Comparison of ENCODE assay signal across 9 mouse cellular contexts in genomic region chr15:81392997-81393396, GRCm38 (mm10). TPM values are rescaled to one million over a fixed set of nuclear protein-coding genes. Genes with fewer than 3 reads are reported as not detected.
A peak's percentile ranks its signal among the peaks of the same experiment; 100 is the strongest.
DNase-seq lines count a peak whose midpoint lies in the region; ATAC-seq and TF ChIP-seq lines count a peak whose summit lies in the region.
"Had no signal": no experiment of that assay in that cellular context is flagged by ENCODE, and none has a peak within 500 bp of the region (broad histone marks: within the 10 kb centered on the region; RNA-seq: fewer than 3 reads in every experiment).

No protein-coding gene starts in this region.

- H3K9me3 ChIP-seq in CH12.LX (replicated peaks; ENCODE audit: low read length): no peaks in the 10 kb centered on the region
- H3K9me3 ChIP-seq in forebrain, embryonic 13.5 days (replicated peaks): no peaks in the 10 kb centered on the region
- no peaks in the 10 kb centered on the region for H3K9me3 ChIP-seq in limb, embryonic 10.5 days (replicated peaks)

- H3K27ac ChIP-seq in CH12.LX (ENCODE audit: insufficient read depth, low read depth): no peak overlapping the region
- no peak overlapping the region for H3K27ac ChIP-seq in layer of hippocampus, adult 2 months
- no peak overlapping the region for H3K27ac ChIP-seq in forebrain, embryonic 13.5 days
- H3K27ac ChIP-seq in limb, embryonic 10.5 days: no peak overlapping the region

- in situ Hi-C loops in CH12.LX (cut with MboI; ENCODE audit: low pct_ligation_motif_present, low pct_unique_long_range_greater_than_20kb, low sequenced_read_pairs): no loop called here

- peaks cover 75% of the 10 kb centered on the region for H3K79me2 ChIP-seq in CH12.LX (replicated peaks; ENCODE audit: control insufficient read depth, extremely low read depth, insufficient read depth, poor library complexity, severe bottlenecking)

- TF ChIP-seq POLR2A in CH12.LX (IDR thresholded peaks at IDR 0.05; ENCODE audit: low read depth, low read length): no peak; the same call in 1 of the 2 replicates

- TF ChIP-seq CTCF in CH12.LX (conservative IDR thresholded peaks at IDR 0.05 in 1 of 2, IDR thresholded peaks at IDR 0.05 in 1 of 2; ENCODE audit: low read depth in 2 of 2, low read length in 2 of 2): no peak
- TF ChIP-seq CTCF in layer of hippocampus, adult 2 months (conservative IDR thresholded peaks at IDR 0.05): no peak

- no peak for TF ChIP-seq EP300 in CH12.LX (IDR thresholded peaks at IDR 0.05; ENCODE audit: low read length)

- TF ChIP-seq RAD21 in CH12.LX (IDR thresholded peaks at IDR 0.05; ENCODE audit: low read depth, low read length): no peak

- peak overlapping the region; percentile 27 for H3K4me2 ChIP-seq in CH12.LX (ENCODE audit: insufficient read depth, low read depth, poor library complexity, severe bottlenecking)
- no peak overlapping the region for H3K4me2 ChIP-seq in forebrain, embryonic 13.5 days

- H3K27me3 ChIP-seq in CH12.LX (replicated peaks): no peaks in the 10 kb centered on the region
- H3K27me3 ChIP-seq in forebrain, embryonic 13.5 days: no peaks in the 10 kb centered on the region
- no peaks in the 10 kb centered on the region for H3K27me3 ChIP-seq in limb, embryonic 10.5 days (ENCODE audit: low read depth, poor library complexity, severe bottlenecking)

- H3K4me3 ChIP-seq in CH12.LX (replicated peaks in 1 of 3; ENCODE audit: low read depth in 2 of 3, low read length in 2 of 3, poor library complexity in 1 of 3): peak overlapping the region in 1 of 3 experiments; percentile 19
- H3K4me3 ChIP-seq in layer of hippocampus, adult 2 months: no peak overlapping the region
- no peak overlapping the region for H3K4me3 ChIP-seq in forebrain, embryonic 13.5 days
- H3K4me3 ChIP-seq in limb, embryonic 10.5 days: no peak overlapping the region
- H3K4me3 ChIP-seq: myocyte had no signal

- peak; percentile 29 to 56 for DNase-seq in cerebellum, adult 18-20 months
- DNase-seq in cerebellum, adult 9-10 months: no peak
- peak; percentile 65 for DNase-seq in CH12.LX (ENCODE audit: extremely low read depth)
- DNase-seq in layer of hippocampus, adult 2 months (ENCODE audit: low spot score in 2 of 2): peak; percentile 49 to 57
- no peak for DNase-seq in limb, embryonic 10.5 days (ENCODE audit: low spot score)
- DNase-seq in Muller cell, postnatal 12 days (ENCODE audit: inconsistent ontology term): no peak

- H3K4me1 ChIP-seq in CH12.LX (ENCODE audit: control insufficient read depth in 1 of 2, insufficient read depth in 2 of 2): peaks cover 0 to 58% of the 10 kb centered on the region in 2 experiments; a peak in 2 of 4 replicates
- peaks cover 14% of the 10 kb centered on the region for H3K4me1 ChIP-seq in forebrain, embryonic 13.5 days
- peaks cover 3% of the 10 kb centered on the region; the same call in 1 of the 2 replicates for H3K4me1 ChIP-seq in limb, embryonic 10.5 days

- 0 out of 2 replicates have a peak overlapping the region, but pooled peaks have one; percentile 32 for H3K9ac ChIP-seq in CH12.LX (ENCODE audit: insufficient read depth, low read depth)
- H3K9ac ChIP-seq in forebrain, embryonic 13.5 days: no peak overlapping the region

- peaks cover 28 to 74% of the 10 kb centered on the region in 2 experiments for H3K36me3 ChIP-seq in CH12.LX (replicated peaks in 1 of 2; ENCODE audit: control insufficient read depth in 1 of 2, insufficient read depth in 1 of 2, low read length in 1 of 2)
- H3K36me3 ChIP-seq in forebrain, embryonic 13.5 days (ENCODE audit: poor library complexity, severe bottlenecking): peaks cover 37% of the 10 kb centered on the region
- H3K36me3 ChIP-seq in limb, embryonic 10.5 days: peaks cover 85% of the 10 kb centered on the region

- dilution Hi-C loops in CH12.LX (cut with MboI; ENCODE audit: extremely low pct_ligation_motif_present, extremely low pct_unique_long_range_greater_than_20kb, low sequenced_read_pairs): no loop called here

- peak; percentile 72; the same call in 1 of the 2 replicates for ATAC-seq in neutrophil, adult 5-6 weeks (ENCODE audit: extremely low read depth, insufficient number of reproducible peaks, low FRiP score, poor library complexity, severe bottlenecking)
- ATAC-seq in forebrain, embryonic 13.5 days: no peak

TF ChIP-seq in CH12.LX, 34 proteins besides CTCF, POLR2A, EP300 and RAD21:
- TF ChIP-seq JUN (IDR thresholded peaks at IDR 0.05; ENCODE audit: insufficient read depth, low read depth, low read length): no peak
- no peak for TF ChIP-seq GABPA (IDR thresholded peaks at IDR 0.05; ENCODE audit: insufficient replicate concordance, low read depth, low read length)
- TF ChIP-seq CHD2 (IDR thresholded peaks at IDR 0.05; ENCODE audit: low read length): no peak
- no peak for TF ChIP-seq CHD1 (IDR thresholded peaks at IDR 0.05; ENCODE audit: low read depth, low read length)
- TF ChIP-seq MYC (IDR thresholded peaks at IDR 0.05; ENCODE audit: low read depth, low read length): peak; percentile 93
- no peak for TF ChIP-seq ZMIZ1 (IDR thresholded peaks at IDR 0.05; ENCODE audit: low read depth, low read length)
- TF ChIP-seq USF1 (IDR thresholded peaks at IDR 0.05; ENCODE audit: low read depth, low read length): no peak
- peak; percentile 80 for TF ChIP-seq MAX (IDR thresholded peaks at IDR 0.05; ENCODE audit: low read length)
- no peak for TF ChIP-seq NELFE (IDR thresholded peaks at IDR 0.05; ENCODE audit: low read depth, low read length)
- peak; percentile 65 for TF ChIP-seq SIN3A (IDR thresholded peaks at IDR 0.05; ENCODE audit: low read length)
- peak; percentile 68 for TF ChIP-seq HCFC1 (IDR thresholded peaks at IDR 0.05; ENCODE audit: low read depth, low read length)
- TF ChIP-seq ZKSCAN1 (IDR thresholded peaks at IDR 0.05; ENCODE audit: borderline replicate concordance, low read depth, low read length): no peak
- no peak for TF ChIP-seq SMC3 (IDR thresholded peaks at IDR 0.05; ENCODE audit: low read depth, low read length)
- no peak for TF ChIP-seq E2F4 (IDR thresholded peaks at IDR 0.05; ENCODE audit: insufficient replicate concordance, low read depth, low read length)
- TF ChIP-seq MEF2A (IDR thresholded peaks at IDR 0.05; ENCODE audit: borderline replicate concordance, low read depth, low read length): no peak
- no peak for TF ChIP-seq ZC3H11A (IDR thresholded peaks at IDR 0.05; ENCODE audit: low read depth, low read length)
- TF ChIP-seq ZNF384 (IDR thresholded peaks at IDR 0.05; ENCODE audit: low read depth, low read length): no peak
- peak; percentile 81 for TF ChIP-seq ELF1 (IDR thresholded peaks at IDR 0.05; ENCODE audit: low read depth, low read length)
- TF ChIP-seq MXI1 (IDR thresholded peaks at IDR 0.05; ENCODE audit: low read depth, low read length): peak; percentile 90
- no peak for TF ChIP-seq TBP (conservative IDR thresholded peaks at IDR 0.05; ENCODE audit: low read depth, low read length)

RNA-seq across cellular contexts. Expression of gene St13, which starts 6.9 kb away (rescaled TPM):
- total RNA-seq in CH12.LX (2012; rRNA removed): 192 and 231 TPM in 2 replicates
- total RNA-seq in CH12.LX (2014; rRNA removed): 208 and 231 TPM in 2 replicates
- 646 and 822 TPM in 2 replicates for polyA plus RNA-seq in CH12.LX (2012; ENCODE audit: insufficient read length, low read depth)
- 100 to 1,000 TPM; 163 to 171 TPM for total RNA-seq in layer of hippocampus, adult 2 months (2021)
- 129 and 135 TPM in 2 replicates for total RNA-seq in neutrophil, adult 5-6 weeks (2017)
- polyA plus RNA-seq in forebrain, embryonic 13.5 days (2015; fragmentation: Nextera tagmentation; extraction: Ambion mirVana): 199 and 201 TPM in 2 replicates
- polyA plus RNA-seq in limb, embryonic 10.5 days (2016; fragmentation: Nextera tagmentation; extraction: Ambion mirVana): 222 and 234 TPM in 2 replicates

RNA-seq across cellular contexts. Expression of gene Xpnpep3, which starts 6.9 kb away (rescaled TPM):
- 5.2 and 6.3 TPM in 2 replicates for total RNA-seq in CH12.LX (2012; rRNA removed)
- 4.3 TPM in 2 replicates for total RNA-seq in CH12.LX (2014; rRNA removed)
- 6.0 TPM in 2 replicates for polyA plus RNA-seq in CH12.LX (2012; ENCODE audit: insufficient read length, low read depth)
- 10 to 100 TPM; 17.0 to 17.9 TPM for total RNA-seq in layer of hippocampus, adult 2 months (2021)
- 10.3 and 19.4 TPM in 2 replicates for total RNA-seq in neutrophil, adult 5-6 weeks (2017)
- polyA plus RNA-seq in forebrain, embryonic 13.5 days (2015; fragmentation: Nextera tagmentation; extraction: Ambion mirVana): 8.4 and 9.5 TPM in 2 replicates
- 13.9 and 14.1 TPM in 2 replicates for polyA plus RNA-seq in limb, embryonic 10.5 days (2016; fragmentation: Nextera tagmentation; extraction: Ambion mirVana)

RNA-seq across cellular contexts. Expression of gene Dnajb7, which starts 15.1 kb away (rescaled TPM):
- total RNA-seq in CH12.LX (2012; rRNA removed) (not detected in 2 replicates), CH12.LX (2014; rRNA removed) (not detected in 2 replicates)
- polyA plus RNA-seq in CH12.LX (2012; ENCODE audit: insufficient read length, low read depth): not detected in 2 replicates
- total RNA-seq in layer of hippocampus, adult 2 months (2021): not detected
- total RNA-seq in neutrophil, adult 5-6 weeks (2017): not detected in 2 replicates
- 2.0 and 2.2 TPM in 2 replicates for polyA plus RNA-seq in forebrain, embryonic 13.5 days (2015; fragmentation: Nextera tagmentation; extraction: Ambion mirVana)
- 3.0 and 4.0 TPM in 2 replicates for polyA plus RNA-seq in limb, embryonic 10.5 days (2016; fragmentation: Nextera tagmentation; extraction: Ambion mirVana)

RNA-seq across cellular contexts. Expression of gene Slc25a17, which starts 32.4 kb away (rescaled TPM):
- total RNA-seq in CH12.LX (2012; rRNA removed) (46.0 and 48.0 TPM in 2 replicates), CH12.LX (2014; rRNA removed) (99.4 and 100 TPM in 2 replicates)
- polyA plus RNA-seq in CH12.LX (2012; ENCODE audit: insufficient read length, low read depth): 69.6 and 76.9 TPM in 2 replicates
- total RNA-seq in layer of hippocampus, adult 2 months (2021): 10 to 100 TPM; 41.5 to 47.6 TPM
- 32.8 and 38.6 TPM in 2 replicates for total RNA-seq in neutrophil, adult 5-6 weeks (2017)
- 129 and 130 TPM in 2 replicates for polyA plus RNA-seq in forebrain, embryonic 13.5 days (2015; fragmentation: Nextera tagmentation; extraction: Ambion mirVana)
- 86.9 and 93.6 TPM in 2 replicates for polyA plus RNA-seq in limb, embryonic 10.5 days (2016; fragmentation: Nextera tagmentation; extraction: Ambion mirVana)

Comparison
In these comparisons a context has a peak if more than half of its experiments do, and no peak if none do; other contexts are left out.
1. DNase-seq: peak in cerebellum, adult 18-20 months (2 of 2), CH12.LX (single experiment) and layer of hippocampus, adult 2 months (2 of 2); none in cerebellum, adult 9-10 months (single experiment), limb, embryonic 10.5 days (single experiment) and Muller cell, postnatal 12 days (single experiment).